Mouse (Mus musculus) myocyte (in vitro differentiated cells): Measurements from ENCODE around the gene Otx2. TPM values are rescaled to one million over a fixed set of nuclear protein-coding genes. Genes with fewer than 3 reads are reported as not detected.

Source experiments
- H3K27me3 ChIP-seq: one replicate; pipeline ENCODE4 v1.6.1; 2011; ENCODE audit not compliant: control insufficient read depth, insufficient read depth, insufficient read length
- H3K36me3 ChIP-seq: one replicate; pipeline ENCODE4 v1.6.1; 2011; ENCODE audit not compliant: control insufficient read depth, insufficient read depth
- H3K4me2 ChIP-seq: one replicate; pipeline ENCODE4 v1.6.1; 2011; ENCODE audit warnings: low read depth, control low read depth
- H3K4me3 ChIP-seq: one replicate; pipeline ENCODE4 v1.5.1; 2011; ENCODE audit warnings: mild to moderate bottlenecking, control low read depth, moderate library complexity
- H3K79me2 ChIP-seq: one replicate; pipeline ENCODE4 v1.6.1; 2011; ENCODE audit not compliant: control insufficient read depth, insufficient read depth
- H3ac ChIP-seq: one replicate; pipeline ENCODE4 v1.6.1; 2011; ENCODE audit not compliant: control insufficient read depth, insufficient read length
- CEBPB ChIP-seq: IDR thresholded peaks from 2 replicates; pipeline ENCODE4 v1.6.1; 2011; ENCODE audit warnings: mild to moderate bottlenecking, moderate library complexity; ENCODE audit not compliant: poor library complexity, insufficient read depth, severe bottlenecking
- E2F4 ChIP-seq: IDR thresholded peaks from one replicate; pipeline ENCODE4 v1.6.1; 2011; ENCODE audit warnings: mild to moderate bottlenecking, control low read depth, moderate library complexity; ENCODE audit not compliant: insufficient read depth
- MAX ChIP-seq: IDR thresholded peaks from one replicate; pipeline ENCODE4 v1.6.1; 2011; ENCODE audit warnings: low read depth, mild to moderate bottlenecking, control low read depth
- MYOD1 ChIP-seq, 3 experiments: IDR thresholded peaks; one replicate each; pipeline ENCODE4 v1.6.1; 2011; ENCODE audit warnings: control low read depth in 2 of 3, low read depth in 2 of 3, mild to moderate bottlenecking in 2 of 3, moderate library complexity in 1 of 3; ENCODE audit not compliant: insufficient read length in 2 of 3, control insufficient read depth in 1 of 3
- MYOG ChIP-seq, 3 experiments: IDR thresholded peaks; one replicate each; pipeline ENCODE4 v1.6.1; 2011; ENCODE audit warnings: control low read depth in 2 of 3, low read depth in 2 of 3, mild to moderate bottlenecking in 2 of 3; ENCODE audit not compliant: insufficient read length in 2 of 3, control insufficient read depth in 1 of 3, insufficient read depth in 1 of 3
- POLR2A ChIP-seq: IDR thresholded peaks from one replicate; pipeline ENCODE4 v1.6.1; 2011; ENCODE audit warnings: low read depth, mild to moderate bottlenecking, control low read depth, moderate library complexity; ENCODE audit not compliant: insufficient read length
- POLR2AphosphoS2 ChIP-seq: IDR thresholded peaks from one replicate; pipeline ENCODE4 v1.6.1; 2011; ENCODE audit warnings: low read depth, control low read depth; ENCODE audit not compliant: insufficient read length
- REST ChIP-seq: IDR thresholded peaks from one replicate; pipeline ENCODE4 v1.6.1; 2011; ENCODE audit warnings: mild to moderate bottlenecking, control low read depth, moderate library complexity; ENCODE audit not compliant: insufficient read depth, insufficient read length
- SRF ChIP-seq: IDR thresholded peaks from one replicate; pipeline ENCODE4 v1.6.1; 2011; ENCODE audit warnings: low read depth; ENCODE audit not compliant: control insufficient read depth, insufficient read length
- TCF12 ChIP-seq: IDR thresholded peaks from one replicate; pipeline ENCODE4 v1.6.1; 2011; ENCODE audit warnings: mild to moderate bottlenecking, control low read depth; ENCODE audit not compliant: poor library complexity, insufficient read depth, severe bottlenecking
- TCF3 ChIP-seq: IDR thresholded peaks from one replicate; pipeline ENCODE4 v1.6.1; 2011; ENCODE audit warnings: low read depth, control low read depth; ENCODE audit not compliant: insufficient read length
- USF1 ChIP-seq: IDR thresholded peaks from one replicate; pipeline ENCODE4 v1.6.1; 2011; ENCODE audit warnings: low read depth, mild to moderate bottlenecking, control low read depth, moderate library complexity
- polyA plus RNA-seq: library from polyadenylated mRNA; unstranded; fragments of >200 nt; fragmentation: generic; extraction: Trizol; gene quantifications from one replicate; pipeline ENCODE4 v1.2.1, GENCODE M21; 2012; ENCODE audit warnings: missing spikeins

The Otx2 gene
- polyA plus RNA-seq, 1 experiment = not detected

DNA sequence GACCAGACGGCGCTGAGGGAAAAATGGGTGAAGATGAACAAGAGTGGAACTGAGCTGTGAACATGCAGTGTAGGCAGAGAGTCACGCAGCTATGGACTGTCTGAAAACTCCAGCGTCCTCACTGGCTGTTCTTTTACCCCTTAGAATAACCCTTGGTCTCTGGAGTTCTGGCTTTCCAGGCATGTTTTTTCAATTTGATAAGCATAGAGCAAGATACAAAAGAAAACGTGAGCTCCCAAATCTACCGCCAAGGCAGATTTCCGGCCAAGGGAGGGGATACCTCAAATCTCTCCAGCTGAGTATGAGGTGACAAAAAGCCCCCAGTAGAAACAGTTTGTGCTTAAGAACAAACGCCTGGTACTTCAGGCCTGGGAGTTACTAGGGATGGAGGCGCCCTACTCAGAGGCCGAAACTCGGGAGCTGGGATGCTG, 5.6 kb downstream of the Otx2 start:
- Histone ChIP-seq H3K4me2 (no peak overlapping the region), H3K27me3 (peaks cover 38% of the 10 kb centered on the region), H3K36me3 (no peaks in the 10 kb centered on the region), H3ac (no peak overlapping the region), H3K4me3 (no peak overlapping the region), H3K79me2 (no peaks in the 10 kb centered on the region)
- no peak for TF ChIP-seq REST
- no peak for TF ChIP-seq MYOD1 (IDR thresholded peaks at IDR 0.05; ENCODE audit: control insufficient read depth in 1 of 3, insufficient read length in 2 of 3, low read depth in 2 of 3)
- no peak for TF ChIP-seq TCF12
- no peak for TF ChIP-seq MAX
- TF ChIP-seq CEBPB = no peak
- no peak for TF ChIP-seq MYOG (IDR thresholded peaks at IDR 0.05; ENCODE audit: control insufficient read depth in 1 of 3, insufficient read depth in 1 of 3, insufficient read length in 2 of 3, low read depth in 2 of 3)
- no peak for TF ChIP-seq POLR2AphosphoS2
- TF ChIP-seq USF1 = no peak
- no peak for TF ChIP-seq TCF3
- no peak for TF ChIP-seq POLR2A
- TF ChIP-seq E2F4 = no peak
- no peak for TF ChIP-seq SRF

- peaks cover 42% of the 10 kb centered on the region for H3K27me3 ChIP-seq
- no peak for TF ChIP-seq CEBPB
- TF ChIP-seq SRF = no peak
- no peak for TF ChIP-seq E2F4
- no peak for TF ChIP-seq MYOD1 (IDR thresholded peaks at IDR 0.05; ENCODE audit: control insufficient read depth in 1 of 3, insufficient read length in 2 of 3, low read depth in 2 of 3)
- TF ChIP-seq POLR2AphosphoS2 = no peak
- no peak for TF ChIP-seq REST
- no peak for TF ChIP-seq POLR2A
- no peak for TF ChIP-seq TCF12
- H3ac ChIP-seq = no peak overlapping the region
- no peak overlapping the region for H3K4me2 ChIP-seq
- H3K79me2 ChIP-seq = no peaks in the 10 kb centered on the region
- H3K36me3 ChIP-seq = no peaks in the 10 kb centered on the region
- no peak overlapping the region for H3K4me3 ChIP-seq
These were observed 6.2 kb downstream of the Otx2 start for GRCm38 (mm10) chr14:48667396-48667795.

DNA sequence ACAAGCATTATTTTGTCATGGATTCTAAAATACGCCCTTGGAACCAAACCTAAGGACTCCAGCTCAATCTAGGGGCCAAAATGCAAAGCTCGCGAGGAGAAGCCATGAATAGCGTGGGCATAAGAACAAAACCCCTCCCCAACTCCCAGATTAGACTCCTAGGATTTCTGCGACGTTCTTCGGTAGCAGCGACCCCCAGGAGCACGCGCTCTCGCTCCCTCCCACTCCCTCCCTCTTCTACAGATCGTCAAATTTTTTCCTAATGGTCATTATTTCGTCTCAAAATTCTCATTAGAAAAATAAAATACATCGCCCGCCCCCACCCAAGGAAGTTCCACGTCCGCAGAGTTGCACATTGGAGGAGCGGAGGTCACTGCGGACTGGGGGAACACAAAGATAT, 6.8 kb downstream of the Otx2 start:
- no peak overlapping the region for H3K4me2 ChIP-seq
- TF ChIP-seq MYOG (IDR thresholded peaks at IDR 0.05; ENCODE audit: control insufficient read depth in 1 of 3, insufficient read depth in 1 of 3, insufficient read length in 2 of 3, low read depth in 2 of 3) (no peak), TCF12 (no peak), REST (no peak), E2F4 (no peak), USF1 (no peak), POLR2AphosphoS2 (no peak), POLR2A (no peak)
- no peaks in the 10 kb centered on the region for H3K36me3 ChIP-seq
- no peak overlapping the region for H3K4me3 ChIP-seq
- H3ac ChIP-seq = no peak overlapping the region
- no peaks in the 10 kb centered on the region for H3K79me2 ChIP-seq
- peaks cover 48% of the 10 kb centered on the region for H3K27me3 ChIP-seq

GRCm38 (mm10) chr14:48665816-48666661, 7.6 kb downstream of the Otx2 start:
- Histone ChIP-seq H3K27me3 (peaks cover 49% of the 10 kb centered on the region), H3ac (no peak overlapping the region), H3K4me3 (no peak overlapping the region), H3K79me2 (no peaks in the 10 kb centered on the region), H3K36me3 (no peaks in the 10 kb centered on the region), H3K4me2 (no peak overlapping the region)
- no peak for TF ChIP-seq CEBPB
- TF ChIP-seq E2F4 = no peak
- TF ChIP-seq POLR2AphosphoS2 = no peak

- H3K4me2 ChIP-seq = no peak overlapping the region
- H3K4me3 ChIP-seq = no peak overlapping the region
- H3K79me2 ChIP-seq = no peaks in the 10 kb centered on the region
These were observed 8.5 kb downstream of the Otx2 start for GRCm38 (mm10) chr14:48664841-48665815.

More at GRCm38 (mm10) chr14:48664841-48665815, 8.5 kb downstream of the Otx2 start:
- no peaks in the 10 kb centered on the region for H3K36me3 ChIP-seq
- peaks cover 51% of the 10 kb centered on the region for H3K27me3 ChIP-seq
- H3ac ChIP-seq = no peak overlapping the region
- no peak for TF ChIP-seq MYOG (IDR thresholded peaks at IDR 0.05; ENCODE audit: control insufficient read depth in 1 of 3, insufficient read depth in 1 of 3, insufficient read length in 2 of 3, low read depth in 2 of 3)
- TF ChIP-seq SRF = no peak
- TF ChIP-seq TCF12 = no peak
